Mouse (Mus musculus) forebrain, embryonic 10.5 days (tissue): Measurements from ENCODE around the gene Gm35134. TPM values are rescaled to one million over a fixed set of nuclear protein-coding genes. Genes with fewer than 3 reads are reported as not detected.
"Not testable (repeated sequence)": the region's sequence is repeated elsewhere in the genome, so short reads cannot be mapped to it uniquely, and the experiment has no call there.

Experiments used
- DNase-seq: peaks from one replicate; pipeline ENCODE4 v3.0.0-alpha.2; 2017; ENCODE audit warnings: low spot score; ENCODE audit errors: extremely low spot score
- H3K27ac ChIP-seq: fragments of 300-500 bp; sonication (generic); 2 replicates; pipeline ENCODE4 v1.5.1; 2016; ENCODE audit warnings: mild to moderate bottlenecking
- H3K27me3 ChIP-seq: fragments of 300-500 bp; sonication (generic); 2 replicates; pipeline ENCODE4 v1.6.1; 2016; ENCODE audit warnings: mild to moderate bottlenecking; ENCODE audit not compliant: poor library complexity, severe bottlenecking
- H3K36me3 ChIP-seq: fragments of 300-500 bp; sonication (generic); replicated peaks from 2 replicates; pipeline ENCODE4 v1.6.1; 2016; ENCODE audit warnings: mild to moderate bottlenecking, moderate library complexity
- H3K4me1 ChIP-seq: fragments of 300-500 bp; sonication (generic); 2 replicates; pipeline ENCODE4 v1.6.1; 2016
- H3K4me3 ChIP-seq: fragments of 300-500 bp; sonication (generic); 2 replicates; pipeline ENCODE4 v1.5.1; 2016; ENCODE audit warnings: mild to moderate bottlenecking, moderate library complexity
- H3K9me3 ChIP-seq: fragments of 300-500 bp; sonication (generic); 2 replicates; pipeline ENCODE4 v1.6.1; 2016; ENCODE audit warnings: mild to moderate bottlenecking, moderate library complexity
- WGBS: fragments of 180-500 bp; shearing (Covaris S2); methylation state at CpG from one replicate; pipeline ENCODE4 v1.1.7; 2016; 5-methylcytosine and 5-hydroxymethylcytosine counted together
- polyA plus RNA-seq: library from polyadenylated mRNA; unstranded; fragments of >200 nt; fragmentation: Nextera tagmentation; extraction: Ambion mirVana; gene quantifications from 2 replicates; pipeline ENCODE4 v1.2.1, GENCODE M21; 2016

Gene Gm35134
- polyA plus RNA-seq, result not detected in 2 replicates

DNA sequence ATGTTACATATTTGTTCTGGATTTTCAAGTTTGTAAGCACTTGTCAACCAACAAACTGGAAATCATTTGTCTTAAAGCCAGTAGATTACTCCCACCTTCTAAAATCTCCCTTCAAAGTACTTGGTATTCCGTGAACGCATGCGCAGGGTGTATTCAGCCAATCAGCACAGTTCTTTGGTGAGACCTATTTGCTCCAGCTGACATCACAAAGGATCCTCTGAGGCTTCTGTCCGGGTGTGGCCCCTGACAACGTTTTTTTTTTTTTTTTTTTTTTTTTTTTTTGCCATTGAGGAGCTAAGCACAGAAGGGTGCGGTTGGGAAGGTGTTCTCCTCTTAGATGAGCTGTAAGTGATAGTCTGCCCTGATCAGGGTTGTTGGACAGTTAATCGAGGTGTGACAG, at the start of gene Gm35134:
Gm35134 (plus strand) TSS at position 301 of the 400 bp plus-strand sequence.
- H3K4me3 ChIP-seq, H3K27ac ChIP-seq, H3K9me3 ChIP-seq, DNase-seq, H3K27me3 ChIP-seq, H3K36me3 ChIP-seq, H3K4me1 ChIP-seq: not testable (repeated sequence)
- no CpG with 5 or more reads among the region's 7 CpGs for WGBS
